8 mouse cellular contexts compared by ENCODE assay signal in genomic region chr7:126474993-126475581, GRCm38 (mm10). TPM values are rescaled to one million over a fixed set of nuclear protein-coding genes. Genes with fewer than 3 reads are reported as not detected.
DNase-seq lines count a peak whose midpoint lies in the region; ATAC-seq and TF ChIP-seq lines count a peak whose summit lies in the region.

Sh2b1 (minus strand) TSS chr7:126475424.

- TF ChIP-seq CTCF in Patski (IDR thresholded peaks at IDR 0.05) = no peak

- peaks cover 29% of the 10 kb centered on the region for H3K36me3 ChIP-seq in hindbrain, embryonic 12.5 days

- H3K4me2 ChIP-seq in hindbrain, embryonic 12.5 days (replicated peaks) = peak within 1 kb of the TSS; percentile 98

- under 1% methylated on average over 45 of the region's 53 CpGs for WGBS in hindbrain, embryonic 12.5 days

- no peaks in the 10 kb centered on the region for H3K9me3 ChIP-seq in hindbrain, embryonic 12.5 days (replicated peaks)

- DNase-seq in Patski (ENCODE audit: low read depth, low spot score) = peak; percentile 82
- peak; percentile 94 to 95 for DNase-seq in cerebellum, postnatal 10 days
- peak; percentile 87 to 88 for DNase-seq in frontal cortex, postnatal 10 days (ENCODE audit: low spot score in 2 of 2)
- peak; percentile 73 to 82 for DNase-seq in layer of hippocampus, postnatal 25 days (ENCODE audit: extremely low spot score in 1 of 2, low spot score in 1 of 2)
- peak; percentile 88 for DNase-seq in lung, postnatal 25 days (ENCODE audit: low spot score)
- DNase-seq in retina, embryonic 14.5 days (ENCODE audit: low spot score) = peak; percentile 94
- peak; percentile 93 for DNase-seq in thymus, postnatal 4 days

- peak within 1 kb of the TSS; percentile 97 for H3K9ac ChIP-seq in hindbrain, embryonic 12.5 days

- H3K27me3 ChIP-seq in Patski = no peaks in the 10 kb centered on the region
- H3K27me3 ChIP-seq in hindbrain, embryonic 12.5 days = no peaks in the 10 kb centered on the region

- CTCF ChIA-PET in Patski (lab: Charles Lee) = interaction anchor here (1.0 to 2.1 kb wide), 5 partner anchors 10 to 151 kb away, joined by 3 to 7 read pairs (median 3); no protein-coding TSS in a partner anchor

- H3K4me1 ChIP-seq in hindbrain, embryonic 12.5 days = peaks cover 20% of the 10 kb centered on the region

- H3K4me3 ChIP-seq in hindbrain, embryonic 12.5 days = peak within 1 kb of the TSS; percentile 88

- peak within 1 kb of the TSS; percentile 93 for H3K27ac ChIP-seq in hindbrain, embryonic 12.5 days

- in situ Hi-C loops in Patski (cut with MboI; ENCODE audit: low pct_unique_long_range_greater_than_20kb) = loop anchor here (5.0 kb wide), 1 partner anchor 52 kb away; no protein-coding TSS in a partner anchor

- POLR2A ChIA-PET in Patski (lab: Charles Lee) = interaction anchor here (0.6 to 2.5 kb wide), 7 partner anchors 8 to 346 kb away, joined by 3 to 10 read pairs (median 3); partner anchors contain the start of gene Tufm

- ATAC-seq in Patski = peak; percentile 64
- peak; percentile 94 for ATAC-seq in hindbrain, embryonic 12.5 days (ENCODE audit: low FRiP score)

RNA-seq across cellular contexts. Expression of gene Sh2b1, which starts in this region (rescaled TPM):
- polyA plus RNA-seq in Patski (2021) = 64.4 TPM
- 63.5 and 65.8 TPM in 2 replicates for polyA plus RNA-seq in hindbrain, embryonic 12.5 days (2016; fragmentation: Nextera tagmentation; extraction: Ambion mirVana)
- 10 to 100 TPM; 70.8 to 73.1 TPM for total RNA-seq in layer of hippocampus, postnatal 25 days (2021)

Comparison
In these comparisons a context has a peak if more than half of its experiments do, and no peak if none do; other contexts are left out.
1. Peak in every context shown above with its lines: DNase-seq, ATAC-seq, H3K4me3 ChIP-seq and H3K27ac ChIP-seq.